Mouse (Mus musculus) heart, adult 2 months (tissue): ENCODE measurements around the gene Ubc. TPM values are rescaled to one million over a fixed set of nuclear protein-coding genes. Genes with fewer than 3 reads are reported as not detected.

Source experiments
- DNase-seq, 2 experiments: peaks; one replicate each; pipeline ENCODE4 v3.0.0; 2021
- H3K27ac ChIP-seq: fragments of 200-600 bp; 2 replicates; pipeline ENCODE4 v1.8.1; 2022
- H3K27me3 ChIP-seq: fragments of 200-500 bp; 2 replicates; pipeline ENCODE4 v1.6.1; 2012; ENCODE audit warnings: mild to moderate bottlenecking, low read length, inconsistent platforms, mixed read lengths; ENCODE audit not compliant: control insufficient read depth, insufficient read depth
- H3K36me3 ChIP-seq: fragments of 200-500 bp; 2 replicates; pipeline ENCODE4 v1.6.1; 2012; ENCODE audit warnings: low read length, inconsistent platforms; ENCODE audit not compliant: control insufficient read depth, insufficient read depth
- H3K4me1 ChIP-seq: fragments of 200-500 bp; 2 replicates; pipeline ENCODE4 v1.6.1; 2011; ENCODE audit warnings: low read length; ENCODE audit not compliant: control insufficient read depth, insufficient read depth
- H3K4me3 ChIP-seq: fragments of 200-600 bp; 2 replicates; pipeline ENCODE4 v1.8.1; 2022
- H3K79me2 ChIP-seq: fragments of 200-500 bp; replicated peaks from 2 replicates; pipeline ENCODE4 v1.6.1; 2012; ENCODE audit warnings: mild to moderate bottlenecking, inconsistent platforms, low read length, moderate library complexity, mixed read lengths; ENCODE audit not compliant: control insufficient read depth, insufficient read depth
- H3K9ac ChIP-seq: fragments of 200-500 bp; 2 replicates; pipeline ENCODE4 v1.6.1; 2012; ENCODE audit warnings: low read depth, mild to moderate bottlenecking, control low read depth, inconsistent platforms, low read length, mixed read lengths
- CTCF ChIP-seq: fragments of 200-600 bp; IDR thresholded peaks from 2 replicates; pipeline ENCODE4 v1.8.1; 2022; ENCODE audit warnings: antibody characterized with exemption, mild to moderate bottlenecking, moderate library complexity
- EP300 ChIP-seq: fragments of 200-500 bp; IDR thresholded peaks from 2 replicates; pipeline ENCODE4 v1.6.1; 2011; ENCODE audit warnings: low read depth, low read length, control low read depth; ENCODE audit not compliant: insufficient read depth
- POLR2A ChIP-seq: fragments of 200-500 bp; IDR thresholded peaks from 2 replicates; pipeline ENCODE4 v1.6.1; 2011; ENCODE audit warnings: mild to moderate bottlenecking, low read depth, low read length, control low read depth; ENCODE audit not compliant: insufficient read depth
- WGBS: fragments of 180-500 bp; shearing (Covaris S2); methylation state at CpG from one replicate; pipeline ENCODE4 v1.1.7; 2018; 5-methylcytosine and 5-hydroxymethylcytosine counted together
- intact Hi-C: fragments of 180-260 bp; cut with DNase I; formaldehyde crosslinking; loops from one replicate; pipeline ENCODE4 v1.15.1; 2025
- polyA plus RNA-seq: library from polyadenylated mRNA; depleted of rRNA; stranded (reverse); fragments of >200 nt; gene quantifications from 2 replicates; pipeline ENCODE4 v1.2.3, GENCODE M21; 2012
- total RNA-seq, 2 experiments: library from RNA; stranded (reverse); gene quantifications; 2 replicates each; pipeline ENCODE4 v1.2.3; 2021

Ubc gene
- total and polyA plus RNA-seq, 3 experiments: 664 to 1,473 (median 894) TPM

GRCm38 (mm10) chr5:125411972-125412530, 22.0 kb upstream of the Ubc start:
- TF ChIP-seq EP300: no peak
- peak; percentile 70 for TF ChIP-seq CTCF
- Histone ChIP-seq H3K36me3 (no peaks in the 10 kb centered on the region), H3K4me1 (peaks cover 1% of the 10 kb centered on the region), H3K27ac (no peak overlapping the region), H3K27me3 (no peaks in the 10 kb centered on the region), H3K4me3 (no peak overlapping the region), H3K79me2 (no peaks in the 10 kb centered on the region), H3K9ac (no peak overlapping the region)
- peak; percentile 55 to 71 for DNase-seq
- intact Hi-C loops: loop anchor here (5.0 kb wide), 1 partner anchor 50 kb away; no protein-coding TSS in a partner anchor
- 63% methylated on average over 5 of the region's 5 CpGs for WGBS

DNA sequence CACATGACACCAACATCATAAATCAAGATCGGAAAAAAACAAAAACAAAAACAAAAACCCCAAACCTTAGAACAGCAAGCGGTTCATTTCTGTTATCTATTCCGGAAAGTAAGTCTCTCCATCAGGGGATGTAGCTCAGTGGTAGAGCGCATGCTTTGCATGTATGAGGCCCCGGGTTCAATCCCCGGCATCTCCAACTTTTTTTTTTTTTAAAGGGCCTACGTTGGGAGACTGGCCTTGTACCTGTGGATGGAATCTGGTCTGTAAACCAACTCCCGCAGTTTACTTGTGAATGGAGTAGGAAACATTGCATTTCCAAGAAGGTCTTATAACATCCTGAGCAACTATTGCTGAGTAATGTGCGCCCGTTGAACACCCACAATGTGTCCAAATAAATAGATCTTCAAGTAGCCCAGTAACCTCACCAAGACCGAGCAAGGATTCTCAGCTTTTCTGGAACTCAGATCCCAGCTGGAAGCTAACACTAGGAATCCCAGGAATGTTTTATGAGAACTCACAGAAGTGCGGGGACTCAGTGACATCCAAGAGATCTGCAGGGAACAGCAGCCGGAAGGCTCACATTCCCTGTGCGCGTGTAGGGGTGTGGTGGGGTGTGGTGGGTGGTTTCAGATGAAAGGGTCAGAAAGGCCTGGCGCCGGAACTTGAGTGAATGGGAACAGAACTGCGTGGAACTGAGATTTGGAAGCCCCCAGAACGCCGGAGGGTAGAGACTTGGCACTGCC, 19.5 kb upstream of the Ubc start:
- no peak for DNase-seq
- WGBS: 34% methylated on average over 20 of the region's 20 CpGs
- Histone ChIP-seq H3K36me3 (no peaks in the 10 kb centered on the region), H3K27ac (peak overlapping the region; percentile 72), H3K9ac (no peak overlapping the region), H3K27me3 (no peaks in the 10 kb centered on the region), H3K4me1 (peaks cover 3% of the 10 kb centered on the region), H3K4me3 (peak overlapping the region; percentile 10; the same call in 1 of the 2 replicates), H3K79me2 (no peaks in the 10 kb centered on the region)
- intact Hi-C loops: loop anchor here (5.0 kb wide), 1 partner anchor 53 kb away; no protein-coding TSS in a partner anchor
- TF ChIP-seq CTCF: no peak

DNA sequence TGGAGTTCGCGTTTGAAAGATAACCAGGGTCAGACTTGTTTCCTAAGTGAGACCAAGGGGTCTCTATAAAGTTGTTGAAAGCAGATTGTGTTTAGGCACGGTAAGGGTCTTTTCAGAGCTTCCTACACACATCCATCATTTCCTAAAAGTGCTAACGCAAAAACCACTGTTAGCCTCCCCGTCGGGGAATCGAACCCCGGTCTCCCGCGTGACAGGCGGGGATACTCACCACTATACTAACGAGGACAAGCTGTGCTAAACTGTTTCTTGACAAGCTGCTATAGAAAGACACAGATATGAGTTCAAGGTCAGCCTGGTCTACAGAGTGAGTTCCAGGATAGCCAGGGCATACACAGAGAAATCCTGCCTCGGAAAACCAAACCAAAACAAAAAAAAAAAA, 18.8 kb upstream of the Ubc start:
- peaks cover 3% of the 10 kb centered on the region for H3K4me1 ChIP-seq
- peak; percentile 67; the same call in 1 of the 2 replicates for TF ChIP-seq EP300
- TF ChIP-seq POLR2A: no peak
- TF ChIP-seq CTCF: no peak
- no peaks in the 10 kb centered on the region for H3K27me3 ChIP-seq
- DNase-seq: peak; percentile 81 to 85
- WGBS: 9% methylated on average over 13 of the region's 13 CpGs
- peak overlapping the region; percentile 10; the same call in 1 of the 2 replicates for H3K4me3 ChIP-seq
- no peaks in the 10 kb centered on the region for H3K79me2 ChIP-seq
- peak overlapping the region; percentile 72 for H3K27ac ChIP-seq
- no peak overlapping the region for H3K9ac ChIP-seq
- no peaks in the 10 kb centered on the region for H3K36me3 ChIP-seq
- intact Hi-C loops: no loop called here

DNA sequence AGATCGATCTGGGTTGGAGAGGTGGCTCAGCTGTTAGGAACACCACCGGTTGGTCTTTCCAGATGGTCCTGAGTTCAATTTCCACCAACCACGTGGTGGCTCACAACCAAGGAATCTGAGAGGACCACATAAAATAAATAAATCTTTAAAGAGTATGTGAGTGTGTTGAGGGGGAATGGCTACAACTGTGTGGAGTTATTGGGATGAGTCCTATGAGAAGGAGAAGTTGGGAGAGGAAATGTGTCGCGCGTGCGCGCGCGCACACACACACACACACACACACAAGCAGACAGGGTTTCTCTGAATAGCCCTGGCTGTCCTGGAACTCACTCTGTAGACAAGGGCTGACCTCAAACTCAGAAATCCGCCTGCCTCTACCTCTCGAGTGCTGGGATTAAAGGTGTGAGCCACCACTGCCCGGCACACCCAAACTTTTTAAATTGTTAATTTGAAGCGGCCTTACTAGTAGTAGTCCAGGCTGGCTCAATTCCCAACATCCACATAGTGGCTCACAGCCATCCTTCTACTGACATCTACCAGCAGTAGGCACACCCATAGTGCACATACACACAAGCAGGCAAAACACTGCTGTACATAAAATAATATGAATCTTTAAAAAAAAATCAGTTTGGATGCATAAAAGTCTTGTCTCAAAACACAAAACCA, 18.0 kb upstream of the Ubc start:
- Histone ChIP-seq H3K9ac (no peak overlapping the region), H3K4me3 (no peak overlapping the region), H3K4me1 (peaks cover 3% of the 10 kb centered on the region), H3K27me3 (no peaks in the 10 kb centered on the region), H3K79me2 (no peaks in the 10 kb centered on the region), H3K36me3 (no peaks in the 10 kb centered on the region), H3K27ac (no peak overlapping the region)
- intact Hi-C loops: no loop called here
- no peak for DNase-seq
- 78% methylated on average over 14 of the region's 14 CpGs for WGBS
- no peak for TF ChIP-seq POLR2A
- no peak for TF ChIP-seq EP300
- no peak for TF ChIP-seq CTCF

- intact Hi-C loops: no loop called here
- Histone ChIP-seq H3K4me1 (peaks cover 3% of the 10 kb centered on the region), H3K4me3 (peak overlapping the region; percentile 69), H3K79me2 (no peaks in the 10 kb centered on the region), H3K27ac (peak overlapping the region; percentile 95), H3K36me3 (no peaks in the 10 kb centered on the region), H3K27me3 (no peaks in the 10 kb centered on the region), H3K9ac (no peak overlapping the region)
- TF ChIP-seq CTCF: no peak
- TF ChIP-seq POLR2A: no peak
- TF ChIP-seq EP300: no peak
- WGBS: 64% methylated on average over 13 of the region's 13 CpGs
- no peak for DNase-seq
These were observed 17.2 kb upstream of the Ubc start for GRCm38 (mm10) chr5:125407020-125407830.
